Mouse (Mus musculus): Measurements from ENCODE around the gene Itgal.

DNA sequence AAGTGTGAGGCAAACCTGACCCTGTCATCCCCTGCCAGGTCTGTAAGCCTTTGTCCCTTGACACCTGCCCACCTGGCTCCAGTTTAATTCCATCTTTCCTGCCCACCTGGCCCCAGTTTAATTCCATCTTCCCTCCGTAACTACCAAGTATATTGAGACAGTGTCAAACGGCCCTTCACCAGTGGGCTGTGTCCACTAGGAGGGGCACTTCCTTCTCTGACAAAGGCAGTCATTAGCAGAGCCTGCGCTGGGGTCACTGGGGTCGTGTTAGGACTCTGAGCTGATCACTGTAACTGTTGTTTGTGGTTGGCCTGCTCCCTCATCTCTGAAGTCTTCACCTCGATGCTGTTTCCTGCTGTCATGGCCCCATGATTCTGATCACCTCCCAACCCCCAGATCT, 26.0 kb downstream of the Itgal start:
- TF ChIP-seq CTCF (IDR thresholded peaks at IDR 0.05; ENCODE audit: borderline replicate concordance, extremely low read depth, insufficient read depth, insufficient read length) = peak; percentile 25; the same call in 1 of the 2 replicates
- TF ChIP-seq POLR2A (IDR thresholded peaks at IDR 0.05; ENCODE audit: borderline replicate concordance, extremely low read depth, insufficient read depth, insufficient read length, poor library complexity, severe bottlenecking) = no peak
